Mouse (Mus musculus) CH12.LX (cell line): Measurements from ENCODE around the gene Bfsp1. TPM values are rescaled to one million over a fixed set of nuclear protein-coding genes. Genes with fewer than 3 reads are reported as not detected.

Experiments used
- DNase-seq: peaks from one replicate; pipeline ENCODE4 v3.0.0-alpha.2; 2013; ENCODE audit errors: extremely low read depth
- H3K27ac ChIP-seq: 2 replicates; pipeline ENCODE4 v1.5.1; 2012; ENCODE audit warnings: low read depth, mild to moderate bottlenecking, control low read depth, moderate library complexity; ENCODE audit not compliant: insufficient read depth
- H3K27me3 ChIP-seq: replicated peaks from 2 replicates; pipeline ENCODE3; 2012; ENCODE audit warnings: inconsistent platforms
- H3K36me3 ChIP-seq, 2 experiments: replicated peaks in 1 of 2; 2 replicates each; pipeline versions ENCODE3 to v1.6.1; 2012; ENCODE audit warnings: inconsistent platforms in 1 of 2, low read length in 1 of 2, mild to moderate bottlenecking in 1 of 2, mixed read lengths in 1 of 2, moderate library complexity in 1 of 2; ENCODE audit not compliant: control insufficient read depth in 1 of 2, insufficient read depth in 1 of 2
- H3K4me1 ChIP-seq, 2 experiments: 2 replicates each; pipeline ENCODE4 v1.6.1; 2012; ENCODE audit warnings: inconsistent platforms in 1 of 2, moderate library complexity in 1 of 2; ENCODE audit not compliant: insufficient read depth in 2 of 2, control insufficient read depth in 1 of 2
- H3K4me2 ChIP-seq: 2 replicates; pipeline ENCODE4 v1.6.1; 2012; ENCODE audit warnings: low read depth, mild to moderate bottlenecking, control low read depth; ENCODE audit not compliant: poor library complexity, insufficient read depth, severe bottlenecking
- H3K4me3 ChIP-seq, 3 experiments: fragments of 150-350 bp in 1 of 3; sonication (generic) in 1 of 3; replicated peaks in 1 of 3; 2 replicates each; pipeline versions ENCODE3 to v1.5.1; 2011 to 2012; ENCODE audit warnings: low read depth in 2 of 3, low read length in 2 of 3, mild to moderate bottlenecking in 2 of 3, moderate library complexity in 2 of 3, control low read depth in 1 of 3, improper control_type of control experiment in 1 of 3, inconsistent platforms in 1 of 3, mixed read lengths in 1 of 3; ENCODE audit not compliant: poor library complexity in 1 of 3
- H3K79me2 ChIP-seq: replicated peaks from 2 replicates; pipeline ENCODE4 v1.6.1; 2012; ENCODE audit warnings: mild to moderate bottlenecking, moderate library complexity; ENCODE audit not compliant: control insufficient read depth, poor library complexity, insufficient read depth, severe bottlenecking; ENCODE audit errors: extremely low read depth
- H3K9ac ChIP-seq: 2 replicates; pipeline ENCODE4 v1.6.1; 2012; ENCODE audit warnings: low read depth, mild to moderate bottlenecking, control low read depth, moderate library complexity; ENCODE audit not compliant: insufficient read depth
- H3K9me3 ChIP-seq: replicated peaks from 2 replicates; pipeline ENCODE3; 2012; ENCODE audit warnings: low read length, inconsistent platforms, mixed read lengths
- BHLHE40 ChIP-seq: IDR thresholded peaks from 2 replicates; pipeline ENCODE4 v1.6.1; 2011; ENCODE audit warnings: mild to moderate bottlenecking, low read depth, low read length, improper control_type of control experiment
- CHD1 ChIP-seq: IDR thresholded peaks from 2 replicates; pipeline ENCODE4 v1.6.1; 2012; ENCODE audit warnings: low read depth, low read length, improper control_type of control experiment, inconsistent platforms
- CHD2 ChIP-seq: IDR thresholded peaks from 2 replicates; pipeline ENCODE4 v1.6.1; 2011; ENCODE audit warnings: low read length, improper control_type of control experiment
- E2F4 ChIP-seq: IDR thresholded peaks from 2 replicates; pipeline ENCODE4 v1.6.1; 2011; ENCODE audit warnings: low read depth, low read length, improper control_type of control experiment; ENCODE audit not compliant: insufficient replicate concordance
- ELF1 ChIP-seq: IDR thresholded peaks from 2 replicates; pipeline ENCODE4 v1.6.1; 2014; ENCODE audit warnings: low read depth, mild to moderate bottlenecking, inconsistent platforms, low read length, improper control_type of control experiment
- EP300 ChIP-seq: IDR thresholded peaks from 2 replicates; pipeline ENCODE4 v1.6.1; 2011; ENCODE audit warnings: low read length, improper control_type of control experiment
- HCFC1 ChIP-seq: IDR thresholded peaks from 2 replicates; pipeline ENCODE4 v1.6.1; 2012; ENCODE audit warnings: low read depth, mild to moderate bottlenecking, inconsistent platforms, low read length, improper control_type of control experiment
- IRF4 ChIP-seq: IDR thresholded peaks from 2 replicates; pipeline ENCODE4 v1.6.1; 2014; ENCODE audit warnings: low read depth, mild to moderate bottlenecking, inconsistent platforms, low read length, improper control_type of control experiment
- JUND ChIP-seq: conservative IDR thresholded peaks from 2 replicates; pipeline ENCODE4 v1.6.1; 2011; ENCODE audit warnings: low read depth, low read length, improper control_type of control experiment
- KAT2A ChIP-seq: IDR thresholded peaks from 2 replicates; pipeline ENCODE4 v1.6.1; 2012; ENCODE audit warnings: low read length, improper control_type of control experiment, inconsistent platforms; ENCODE audit not compliant: insufficient replicate concordance
- MAX ChIP-seq: IDR thresholded peaks from 2 replicates; pipeline ENCODE4 v1.6.1; 2011; ENCODE audit warnings: low read length, improper control_type of control experiment
- MEF2A ChIP-seq: IDR thresholded peaks from 2 replicates; pipeline ENCODE4 v1.6.1; 2014; ENCODE audit warnings: low read depth, mild to moderate bottlenecking, inconsistent platforms, low read length, improper control_type of control experiment, borderline replicate concordance
- MYC ChIP-seq: IDR thresholded peaks from 2 replicates; pipeline ENCODE4 v1.6.1; 2011; ENCODE audit warnings: low read depth, mild to moderate bottlenecking, improper control_type of control experiment, low read length
- NELFE ChIP-seq: IDR thresholded peaks from 2 replicates; pipeline ENCODE4 v1.6.1; 2011; ENCODE audit warnings: low read depth, low read length, improper control_type of control experiment
- NRF1 ChIP-seq: IDR thresholded peaks from 2 replicates; pipeline ENCODE4 v1.6.1; 2014; ENCODE audit warnings: low read depth, mild to moderate bottlenecking, inconsistent platforms, low read length, improper control_type of control experiment, moderate library complexity
- PAX5 ChIP-seq: IDR thresholded peaks from 2 replicates; pipeline ENCODE4 v1.6.1; 2012; ENCODE audit warnings: low read length, inconsistent platforms, mixed read lengths
- POLR2A ChIP-seq: IDR thresholded peaks from 2 replicates; pipeline ENCODE4 v1.6.1; 2011; ENCODE audit warnings: low read depth, mild to moderate bottlenecking, improper control_type of control experiment, low read length
- POLR2AphosphoS2 ChIP-seq: IDR thresholded peaks from 2 replicates; pipeline ENCODE4 v1.6.1; 2011; ENCODE audit warnings: low read depth, low read length, improper control_type of control experiment
- RAD21 ChIP-seq: IDR thresholded peaks from 2 replicates; pipeline ENCODE4 v1.6.1; 2011; ENCODE audit warnings: low read depth, mild to moderate bottlenecking, low read length, improper control_type of control experiment, moderate library complexity
- RCOR1 ChIP-seq: conservative IDR thresholded peaks from 2 replicates; pipeline ENCODE4 v1.6.1; 2012; ENCODE audit warnings: low read depth, mild to moderate bottlenecking, inconsistent platforms, low read length, improper control_type of control experiment
- SIN3A ChIP-seq: IDR thresholded peaks from 2 replicates; pipeline ENCODE4 v1.6.1; 2012; ENCODE audit warnings: low read length, improper control_type of control experiment, inconsistent platforms
- USF1 ChIP-seq: IDR thresholded peaks from 2 replicates; pipeline ENCODE4 v1.6.1; 2014; ENCODE audit warnings: low read depth, mild to moderate bottlenecking, inconsistent platforms, low read length, improper control_type of control experiment
- USF2 ChIP-seq: conservative IDR thresholded peaks from 2 replicates; pipeline ENCODE4 v1.6.1; 2011; ENCODE audit warnings: low read depth, low read length, improper control_type of control experiment
- ZC3H11A ChIP-seq: IDR thresholded peaks from 2 replicates; pipeline ENCODE4 v1.6.1; 2012; ENCODE audit warnings: low read depth, mild to moderate bottlenecking, inconsistent platforms, low read length, improper control_type of control experiment
- ZMIZ1 ChIP-seq: IDR thresholded peaks from 2 replicates; pipeline ENCODE4 v1.6.1; 2012; ENCODE audit warnings: low read depth, mild to moderate bottlenecking, inconsistent platforms, low read length, improper control_type of control experiment
- dilution Hi-C: fragments of 300-500 bp; cut with MboI; formaldehyde crosslinking; loops from 2 replicates; pipeline ENCODE4 v1.14.3; 2020; ENCODE audit warnings: low sequenced_read_pairs; ENCODE audit not compliant: extremely low pct_unique_long_range_greater_than_20kb, extremely low pct_ligation_motif_present
- in situ Hi-C: fragments of 300-500 bp; cut with MboI; formaldehyde crosslinking; loops from 3 replicates; pipeline ENCODE4 v1.14.3; 2019; ENCODE audit warnings: low sequenced_read_pairs, low pct_ligation_motif_present, low pct_unique_long_range_greater_than_20kb, mixed read lengths
- polyA plus RNA-seq: library from polyadenylated mRNA; unstranded; fragments of >175 nt; gene quantifications from 2 replicates; pipeline ENCODE4 v1.2.1, GENCODE M21; 2012; ENCODE audit warnings: low read depth; ENCODE audit not compliant: insufficient read length
- total RNA-seq, 2 experiments: library from RNA; depleted of rRNA; stranded (reverse); fragments of 300-350 nt in 1 of 2; fragments of >200 nt in 1 of 2; gene quantifications; 2 replicates each; pipeline ENCODE4 v1.2.3; 2012 to 2014

The Bfsp1 gene
- total RNA-seq (2012; rRNA removed) = 0.13 TPM in 1 of 2 replicates, not detected in the other
- 0.19 and 0.30 TPM in 2 replicates for total RNA-seq (2014; rRNA removed)
- polyA plus RNA-seq = 0.19 and 0.21 TPM in 2 replicates

GRCm38 (mm10) chr2:143862484-143863231 lies at the start of gene Bfsp1:
Bfsp1 (minus strand) TSS chr2:143863173.
- no peaks in the 10 kb centered on the region for H3K27me3 ChIP-seq
- H3K4me1 ChIP-seq = peaks cover 0 to 3% of the 10 kb centered on the region in 2 experiments; a peak in 2 of 4 replicates
- H3K4me3 ChIP-seq = no peak within 1 kb of the TSS
- in situ Hi-C loops = loop anchor here (10.0 kb wide), 1 partner anchor 352 kb away; no protein-coding TSS in a partner anchor
- DNase-seq = no peak
- no peak within 1 kb of the TSS for H3K27ac ChIP-seq
- H3K4me2 ChIP-seq = no peak within 1 kb of the TSS
- H3K79me2 ChIP-seq = no peaks in the 10 kb centered on the region
- no peaks in the 10 kb centered on the region for H3K9me3 ChIP-seq
- no peaks in the 10 kb centered on the region for H3K36me3 ChIP-seq
- TF ChIP-seq NRF1 = no peak
- TF ChIP-seq HCFC1 = no peak
- TF ChIP-seq, all 38 proteins: peak for 0
- dilution Hi-C loops = no loop called here
- no peak within 1 kb of the TSS for H3K9ac ChIP-seq

- no peak overlapping the region for H3K4me3 ChIP-seq
- no peaks in the 10 kb centered on the region for H3K9me3 ChIP-seq
- H3K4me1 ChIP-seq = peaks cover 12 to 40% of the 10 kb centered on the region in 2 experiments; a peak in 3 of 4 replicates
- peaks cover 6% of the 10 kb centered on the region for H3K79me2 ChIP-seq
- in situ Hi-C loops (no loop called here), dilution Hi-C loops (no loop called here)
- H3K27ac ChIP-seq = no peak overlapping the region
- H3K36me3 ChIP-seq = no peaks in the 10 kb centered on the region
- DNase-seq = no peak
- no peak for TF ChIP-seq BHLHE40
- TF ChIP-seq E2F4 = no peak
- no peak for TF ChIP-seq ELF1
- TF ChIP-seq RAD21 = no peak
- TF ChIP-seq CHD2 = no peak
- no peak for TF ChIP-seq ZMIZ1
- no peak for TF ChIP-seq MAX
- TF ChIP-seq USF2 = no peak
- no peaks in the 10 kb centered on the region for H3K27me3 ChIP-seq
- H3K4me2 ChIP-seq = no peak overlapping the region
- H3K9ac ChIP-seq = no peak overlapping the region
These were observed 49.2 kb upstream of the Bfsp1 start for GRCm38 (mm10) chr2:143912199-143912598.

DNA sequence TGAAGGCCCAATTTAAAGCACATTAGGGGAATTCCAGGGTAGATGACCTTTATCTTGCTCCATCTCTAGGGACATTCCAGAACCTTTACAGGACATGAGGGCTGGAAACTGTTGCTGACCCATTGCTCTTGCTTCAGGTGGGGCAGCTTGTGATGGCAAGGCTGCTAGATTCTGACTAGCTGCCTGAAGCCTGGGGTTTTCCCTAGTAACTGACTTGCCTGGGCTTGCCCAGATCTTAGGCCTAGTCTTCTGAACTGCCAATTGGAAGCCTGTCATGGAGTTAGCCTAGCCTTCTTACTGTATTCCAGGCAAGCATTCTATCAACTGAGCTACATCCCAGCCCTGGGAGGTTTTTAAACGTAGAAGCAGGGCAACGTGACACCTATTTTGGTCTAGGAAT lies 46.3 kb upstream of the Bfsp1 start:
- Histone ChIP-seq H3K27me3 (no peaks in the 10 kb centered on the region), H3K9me3 (no peaks in the 10 kb centered on the region), H3K79me2 (no peaks in the 10 kb centered on the region; the same call in 1 of the 2 replicates), H3K4me1 (peaks cover 12 to 55% of the 10 kb centered on the region in 2 experiments; a peak in 3 of 4 replicates), H3K4me3 (no peak overlapping the region), H3K9ac (no peak overlapping the region), H3K4me2 (no peak overlapping the region), H3K27ac (peak overlapping the region; percentile 71), H3K36me3 (no peaks in the 10 kb centered on the region)
- DNase-seq = peak; percentile 83
- dilution Hi-C loops (no loop called here), in situ Hi-C loops (no loop called here)
- peak; percentile 78 for TF ChIP-seq MYC
- TF ChIP-seq USF1 = no peak
- no peak for TF ChIP-seq POLR2AphosphoS2
- TF ChIP-seq RCOR1 = peak; percentile 74; the same call in 1 of the 2 replicates
- TF ChIP-seq SIN3A = 0 out of 2 replicates have a peak, but pooled peaks have one; percentile 20
- TF ChIP-seq PAX5 = no peak
- 0 out of 2 replicates have a peak, but pooled peaks have one; percentile 25 for TF ChIP-seq KAT2A
- TF ChIP-seq MEF2A = peak; percentile 76
- TF ChIP-seq IRF4 = peak; percentile 69; the same call in 1 of the 2 replicates
- TF ChIP-seq JUND = 0 out of 2 replicates have a peak, but pooled peaks have one; percentile 32
- peak; percentile 73 for TF ChIP-seq HCFC1
- no peak for TF ChIP-seq POLR2A
- no peak for TF ChIP-seq USF2
- TF ChIP-seq EP300 = peak; percentile 73; the same call in 1 of the 2 replicates
- TF ChIP-seq ZC3H11A = no peak
- TF ChIP-seq NELFE = no peak; the same call in 1 of the 2 replicates
- TF ChIP-seq CHD1 = peak; percentile 100
